Mouse (Mus musculus): ENCODE measurements around the gene Wwp2. TPM values are rescaled to one million over a fixed set of nuclear protein-coding genes. Genes with fewer than 3 reads are reported as not detected.

Gene Wwp2
- polyA plus RNA-seq, 1 experiment from 2014 or later, result 25.2 TPM

DNA sequence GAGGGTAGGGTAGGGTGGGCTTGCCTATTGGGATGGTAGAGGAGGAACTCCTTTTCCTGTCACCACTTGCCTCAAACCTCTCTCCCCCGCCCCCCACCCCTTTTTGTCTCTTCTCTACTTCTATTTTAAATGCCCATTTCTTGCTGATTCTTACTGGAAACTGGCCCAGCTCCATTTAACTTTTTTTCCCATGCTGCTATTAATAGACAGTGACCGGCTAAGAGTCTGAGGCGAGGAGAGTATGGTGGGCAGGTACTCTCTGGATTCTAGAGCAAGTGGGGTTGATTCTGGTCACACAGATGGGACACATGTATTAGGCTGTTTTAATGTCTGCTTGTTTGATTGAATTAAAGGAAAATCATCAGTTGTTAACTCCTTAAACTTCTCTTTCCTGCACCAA lies 63.4 kb downstream of the Wwp2 start:
- Histone ChIP-seq H3K4me3 (ENCODE audit: low read depth, low read length) (no peak overlapping the region), H3K27me3 (ENCODE audit: control insufficient read depth, insufficient read depth, low read length) (no peaks in the 10 kb centered on the region), H3K9ac (ENCODE audit: low read length) (no peak overlapping the region), H3K27ac (replicated peaks) (no peak overlapping the region), H3K4me2 (replicated peaks; ENCODE audit: low read depth) (no peak overlapping the region), H3K36me3 (ENCODE audit: control insufficient read depth, insufficient read depth, low read length) (no peaks in the 10 kb centered on the region), H3K4me1 (replicated peaks; ENCODE audit: control insufficient read depth, insufficient read depth) (no peaks in the 10 kb centered on the region; the same call in 1 of the 2 replicates), H3K9me3 (ENCODE audit: control insufficient read depth, low read length) (no peaks in the 10 kb centered on the region)
- WGBS, result 75% methylated on average over 3 of the region's 3 CpGs
- DNase-seq (ENCODE audit: low spot score) (no peak), ATAC-seq (ENCODE audit: low FRiP score, low TSS enrichment) (no peak)
- TF ChIP-seq EP300 (optimal IDR thresholded peaks at IDR 0.05) (no peak), CTCF (IDR thresholded peaks at IDR 0.05; ENCODE audit: low read depth) (no peak)

DNA sequence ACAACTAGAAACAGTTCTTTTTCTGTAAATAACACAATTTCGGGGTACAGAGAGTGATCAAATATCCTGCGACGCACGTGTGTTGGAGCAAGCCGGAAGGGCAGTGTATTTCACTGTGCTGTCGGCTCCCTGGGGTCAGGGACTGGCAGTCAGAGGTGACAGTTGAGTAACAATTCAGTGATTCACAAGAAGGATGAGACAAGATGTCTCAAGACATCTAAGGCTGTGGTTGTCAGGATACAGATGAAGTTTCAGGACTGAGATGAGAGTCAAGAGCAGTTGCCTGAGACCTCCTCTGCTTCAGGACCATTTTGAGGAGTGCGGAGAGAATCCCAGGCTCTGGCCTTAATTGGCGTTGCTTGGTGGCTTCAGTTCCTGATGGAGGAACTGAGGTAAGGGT lies 66.2 kb downstream of the Wwp2 start:
- Histone ChIP-seq H3K9ac (ENCODE audit: low read length) (no peak overlapping the region), H3K27me3 (ENCODE audit: control insufficient read depth, insufficient read depth, low read length) (no peaks in the 10 kb centered on the region), H3K36me3 (ENCODE audit: control insufficient read depth, insufficient read depth, low read length) (no peaks in the 10 kb centered on the region; the same call in 1 of the 2 replicates), H3K4me2 (replicated peaks; ENCODE audit: low read depth) (no peak overlapping the region), H3K27ac (replicated peaks) (no peak overlapping the region), H3K4me3 (ENCODE audit: low read depth, low read length) (no peak overlapping the region), H3K9me3 (ENCODE audit: control insufficient read depth, low read length) (no peaks in the 10 kb centered on the region), H3K4me1 (replicated peaks; ENCODE audit: control insufficient read depth, insufficient read depth) (no peaks in the 10 kb centered on the region)
- no peak for ATAC-seq (ENCODE audit: low FRiP score, low TSS enrichment)
- WGBS, result 82% methylated on average over 8 of the region's 8 CpGs
- DNase-seq (ENCODE audit: low spot score), result no peak
- TF ChIP-seq CTCF (IDR thresholded peaks at IDR 0.05; ENCODE audit: low read depth) (no peak), EP300 (optimal IDR thresholded peaks at IDR 0.05) (no peak)

DNA sequence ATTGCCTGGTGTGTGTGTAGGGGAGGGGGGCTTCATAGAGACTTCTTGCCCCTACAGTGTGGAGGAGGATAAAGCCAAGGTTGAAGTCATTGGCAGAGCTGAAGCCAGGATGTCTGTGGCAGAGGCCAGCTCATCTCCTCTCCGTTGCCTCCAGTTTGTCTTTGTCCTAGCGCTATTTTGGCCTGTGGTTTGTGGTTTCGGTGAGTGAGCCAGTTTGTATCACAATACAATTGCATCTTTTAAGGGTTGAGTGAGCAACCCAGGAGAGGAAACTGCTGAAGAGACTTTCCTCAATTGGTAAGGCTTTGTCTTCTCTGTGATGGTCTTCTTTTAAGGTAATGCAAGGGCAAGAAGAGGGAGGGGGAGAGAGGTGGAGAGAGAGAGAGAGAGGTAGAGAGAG lies 66.8 kb downstream of the Wwp2 start:
- Histone ChIP-seq H3K36me3 (ENCODE audit: control insufficient read depth, insufficient read depth, low read length) (peaks cover 2% of the 10 kb centered on the region; the same call in 1 of the 2 replicates), H3K9ac (ENCODE audit: low read length) (no peak overlapping the region), H3K4me1 (replicated peaks; ENCODE audit: control insufficient read depth, insufficient read depth) (no peaks in the 10 kb centered on the region), H3K27me3 (ENCODE audit: control insufficient read depth, insufficient read depth, low read length) (no peaks in the 10 kb centered on the region), H3K9me3 (ENCODE audit: control insufficient read depth, low read length) (no peaks in the 10 kb centered on the region), H3K4me2 (replicated peaks; ENCODE audit: low read depth) (no peak overlapping the region), H3K27ac (replicated peaks) (no peak overlapping the region), H3K4me3 (ENCODE audit: low read depth, low read length) (no peak overlapping the region)
- no peak for DNase-seq (ENCODE audit: low spot score)
- WGBS, result 83% methylated on average over 3 of the region's 3 CpGs
- TF ChIP-seq EP300 (optimal IDR thresholded peaks at IDR 0.05), result no peak
- no peak for TF ChIP-seq CTCF (IDR thresholded peaks at IDR 0.05; ENCODE audit: low read depth)
- ATAC-seq (ENCODE audit: low FRiP score, low TSS enrichment), result no peak

DNA sequence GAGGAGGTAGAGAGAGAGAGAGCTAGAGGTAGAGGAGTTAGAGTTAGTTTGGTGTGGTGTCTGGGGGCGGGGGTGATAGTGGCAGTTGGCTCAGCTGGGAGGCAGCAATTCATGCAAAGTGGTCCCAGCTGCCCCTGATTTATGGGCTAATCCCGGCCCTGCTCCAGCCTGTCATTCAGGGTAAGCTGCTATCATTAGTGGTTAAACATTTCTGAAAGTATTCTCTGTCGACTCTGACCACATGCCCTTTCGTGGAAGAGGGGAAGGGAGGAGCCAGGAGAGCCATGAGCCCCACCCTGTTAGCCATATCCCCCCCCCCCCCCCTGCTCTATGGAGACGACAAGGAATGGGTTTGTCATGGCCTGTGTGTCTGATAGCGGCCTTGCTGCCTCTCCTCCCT lies 67.2 kb downstream of the Wwp2 start:
- Histone ChIP-seq H3K4me3 (ENCODE audit: low read depth, low read length) (no peak overlapping the region), H3K36me3 (ENCODE audit: control insufficient read depth, insufficient read depth, low read length) (peaks cover 2% of the 10 kb centered on the region; the same call in 1 of the 2 replicates), H3K9me3 (ENCODE audit: control insufficient read depth, low read length) (no peaks in the 10 kb centered on the region), H3K4me2 (replicated peaks; ENCODE audit: low read depth) (no peak overlapping the region), H3K4me1 (replicated peaks; ENCODE audit: control insufficient read depth, insufficient read depth) (no peaks in the 10 kb centered on the region), H3K27ac (replicated peaks) (no peak overlapping the region), H3K27me3 (ENCODE audit: control insufficient read depth, insufficient read depth, low read length) (no peaks in the 10 kb centered on the region), H3K9ac (ENCODE audit: low read length) (no peak overlapping the region)
- 0 out of 2 replicates have a peak, but pooled peaks have one; percentile 27 for ATAC-seq (ENCODE audit: low FRiP score, low TSS enrichment)
- TF ChIP-seq CTCF (IDR thresholded peaks at IDR 0.05; ENCODE audit: low read depth) (no peak), EP300 (optimal IDR thresholded peaks at IDR 0.05) (no peak)
- no peak for DNase-seq (ENCODE audit: low spot score)
- 13% methylated on average over 6 of the region's 6 CpGs for WGBS

DNA sequence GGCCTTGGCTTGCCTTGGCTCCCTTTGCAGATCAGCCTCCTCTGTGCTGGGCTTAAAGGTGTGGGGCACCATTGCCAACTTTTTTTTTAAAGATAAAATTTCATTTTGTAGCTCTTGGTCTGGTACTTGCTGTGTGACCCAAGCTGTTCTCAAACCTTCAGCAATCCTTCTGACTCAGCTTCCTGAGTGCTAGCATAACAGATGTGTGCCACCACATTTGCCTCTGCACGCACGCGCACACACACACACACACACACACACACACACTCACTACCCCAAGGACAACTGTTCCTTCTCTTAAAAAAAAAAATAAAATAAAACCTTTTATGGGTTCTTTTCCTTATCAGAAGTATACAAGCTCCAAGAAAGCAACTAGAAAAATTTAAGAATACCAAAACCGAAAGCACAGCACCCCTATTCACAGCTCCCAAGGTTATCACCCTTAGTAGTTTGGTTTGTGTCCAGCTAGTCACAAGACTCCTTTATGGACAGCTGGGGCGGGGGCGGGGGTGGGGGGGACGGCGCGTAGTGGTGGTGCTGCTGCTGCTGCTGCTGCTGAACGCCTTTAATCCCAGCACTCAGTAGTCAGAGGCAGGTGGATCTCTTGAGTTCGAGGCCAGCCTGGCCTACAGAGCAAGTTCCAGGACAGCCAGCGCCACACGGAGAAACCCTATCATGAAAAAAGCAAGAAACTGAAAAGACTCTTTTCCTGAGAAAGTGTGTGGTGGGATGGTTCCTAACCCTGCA lies 68.2 kb downstream of the Wwp2 start:
- Histone ChIP-seq H3K9ac (ENCODE audit: low read length) (no peak overlapping the region), H3K4me3 (ENCODE audit: low read depth, low read length) (no peak overlapping the region), H3K27me3 (ENCODE audit: control insufficient read depth, insufficient read depth, low read length) (no peaks in the 10 kb centered on the region), H3K9me3 (ENCODE audit: control insufficient read depth, low read length) (no peaks in the 10 kb centered on the region), H3K4me2 (replicated peaks; ENCODE audit: low read depth) (no peak overlapping the region), H3K4me1 (replicated peaks; ENCODE audit: control insufficient read depth, insufficient read depth) (no peaks in the 10 kb centered on the region), H3K27ac (replicated peaks) (no peak overlapping the region), H3K36me3 (ENCODE audit: control insufficient read depth, insufficient read depth, low read length) (peaks cover 2% of the 10 kb centered on the region; the same call in 1 of the 2 replicates)
- ATAC-seq (ENCODE audit: low FRiP score, low TSS enrichment), result no peak
- DNase-seq (ENCODE audit: low spot score), result no peak
- WGBS, result 71% methylated on average over 13 of the region's 13 CpGs
- no peak for TF ChIP-seq EP300 (optimal IDR thresholded peaks at IDR 0.05)
- no peak for TF ChIP-seq CTCF (IDR thresholded peaks at IDR 0.05; ENCODE audit: low read depth)

DNA sequence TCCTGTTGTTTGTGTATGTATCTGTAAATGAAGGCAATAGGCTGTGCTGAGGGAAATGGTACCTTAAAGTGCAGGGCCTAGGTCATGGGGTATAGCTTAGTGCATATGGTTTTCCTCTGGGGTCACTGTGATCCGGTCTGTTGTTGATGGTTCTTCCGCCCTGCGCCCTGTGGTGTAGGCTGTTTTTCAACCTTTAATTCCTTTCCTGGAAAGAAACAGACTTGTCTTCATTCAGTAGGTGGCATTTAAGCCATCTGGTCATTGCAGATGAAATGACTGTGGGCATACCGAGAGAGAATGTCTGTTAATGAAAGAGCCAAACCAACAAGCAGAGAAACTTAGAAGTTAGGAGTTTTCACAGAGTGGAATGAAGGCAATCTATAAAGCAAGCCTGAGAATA lies 69.1 kb downstream of the Wwp2 start:
- no peak for TF ChIP-seq EP300 (optimal IDR thresholded peaks at IDR 0.05)
- TF ChIP-seq CTCF (IDR thresholded peaks at IDR 0.05; ENCODE audit: low read depth), result no peak
- DNase-seq (ENCODE audit: low spot score), result no peak
- Histone ChIP-seq H3K9me3 (ENCODE audit: control insufficient read depth, low read length) (no peaks in the 10 kb centered on the region), H3K27ac (replicated peaks) (no peak overlapping the region), H3K4me3 (ENCODE audit: low read depth, low read length) (no peak overlapping the region), H3K27me3 (ENCODE audit: control insufficient read depth, insufficient read depth, low read length) (no peaks in the 10 kb centered on the region), H3K9ac (ENCODE audit: low read length) (no peak overlapping the region), H3K4me1 (replicated peaks; ENCODE audit: control insufficient read depth, insufficient read depth) (no peaks in the 10 kb centered on the region), H3K36me3 (ENCODE audit: control insufficient read depth, insufficient read depth, low read length) (peaks cover 2% of the 10 kb centered on the region; the same call in 1 of the 2 replicates), H3K4me2 (replicated peaks; ENCODE audit: low read depth) (no peak overlapping the region)
- ATAC-seq (ENCODE audit: low FRiP score, low TSS enrichment), result no peak
- WGBS, result 67% methylated on average over 4 of the region's 4 CpGs

Data from stomach, postnatal 0 days (tissue).